Mouse (Mus musculus) embryo, embryonic 10 days (tissue): ENCODE measurements around the gene Pradc1.
"Not testable (repeated sequence)": the region's sequence is repeated elsewhere in the genome, so short reads cannot be mapped to it uniquely, and the experiment has no call there.

Experiments used
- DNase-seq: peaks from one replicate; pipeline ENCODE4 v3.0.0-alpha.2; 2015; ENCODE audit warnings: low spot score

Pradc1 gene

GRCm38 (mm10) chr6:85450697-85451663 is 790 bp downstream of the Pradc1 start, which contains the start of gene Cct7:
Gene Cct7, plus strand, starts transcription at chr6:85451514.
- DNase-seq = peak; percentile 99

- not testable (repeated sequence) for DNase-seq
Observed at GRCm38 (mm10) chr6:85450140-85450539, 1.6 kb downstream of the Pradc1 start.

- DNase-seq = no peak
Observed at GRCm38 (mm10) chr6:85447351-85447750, 4.4 kb downstream of the Pradc1 start.

GRCm38 (mm10) chr6:85445286-85445685 is 6.5 kb downstream of the Pradc1 start:
- no peak for DNase-seq

GRCm38 (mm10) chr6:85444266-85444965 is 7.4 kb downstream of the Pradc1 start:
- no peak for DNase-seq

GRCm38 (mm10) chr6:85443488-85444233 is 8.1 kb downstream of the Pradc1 start:
- no peak for DNase-seq

GRCm38 (mm10) chr6:85441142-85441541 is 10.6 kb downstream of the Pradc1 start:
- DNase-seq = no peak

GRCm38 (mm10) chr6:85436631-85437030 is 15.1 kb downstream of the Pradc1 start:
- DNase-seq = no peak

GRCm38 (mm10) chr6:85436204-85436603 is 15.6 kb downstream of the Pradc1 start:
- no peak for DNase-seq

GRCm38 (mm10) chr6:85433865-85434264 is 17.9 kb downstream of the Pradc1 start:
- no peak for DNase-seq

GRCm38 (mm10) chr6:85431842-85432431 is 19.8 kb downstream of the Pradc1 start, which contains the start of gene Smyd5:
Gene Smyd5, plus strand, starts transcription at chr6:85431989.
- peak; percentile 90 for DNase-seq

- DNase-seq = no peak
Observed at GRCm38 (mm10) chr6:85431274-85431841, 20.4 kb downstream of the Pradc1 start.

GRCm38 (mm10) chr6:85423836-85424379 is 27.9 kb downstream of the Pradc1 start, which contains the start of gene Noto:
Gene Noto, plus strand, starts transcription at chr6:85423886.
- DNase-seq = peak; percentile 18

GRCm38 (mm10) chr6:85419150-85419549 is 32.6 kb downstream of the Pradc1 start:
- DNase-seq = no peak

GRCm38 (mm10) chr6:85415829-85416228 is 35.9 kb downstream of the Pradc1 start:
- DNase-seq = no peak

GRCm38 (mm10) chr6:85410771-85411273 is 40.9 kb downstream of the Pradc1 start:
- DNase-seq = peak; percentile 67

- peak; percentile 67 for DNase-seq
Observed at GRCm38 (mm10) chr6:85409003-85409402, 42.8 kb downstream of the Pradc1 start.

GRCm38 (mm10) chr6:85403039-85403438 is 48.7 kb downstream of the Pradc1 start:
- no peak for DNase-seq

- no peak for DNase-seq
Observed at GRCm38 (mm10) chr6:85402613-85403012, 49.2 kb downstream of the Pradc1 start.

- no peak for DNase-seq
Observed at GRCm38 (mm10) chr6:85399715-85400114, 52.1 kb downstream of the Pradc1 start.

GRCm38 (mm10) chr6:85397165-85397564 is 54.6 kb downstream of the Pradc1 start:
- DNase-seq = peak; percentile 47
